ENCODE assay signal across 9 mouse cellular contexts in the genomic region with DNA sequence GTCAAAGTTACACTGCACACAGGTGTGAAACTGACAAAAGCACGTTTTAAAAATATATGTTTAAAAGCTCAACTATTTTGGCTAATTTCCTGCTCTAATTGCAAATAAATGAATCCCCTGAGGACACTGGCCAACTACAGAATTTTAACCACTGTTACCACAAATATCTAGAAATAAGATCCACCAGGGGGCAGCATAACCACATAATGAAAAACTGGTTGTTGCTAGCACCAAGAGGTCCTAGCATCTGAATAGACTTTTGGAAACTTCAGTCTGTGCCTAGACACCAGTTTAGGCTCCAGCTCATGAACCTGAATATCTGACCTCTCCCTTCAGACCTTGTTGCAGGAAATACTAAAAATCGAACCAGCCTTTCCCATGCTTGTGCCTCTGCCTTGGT. TPM values are rescaled to one million over a fixed set of nuclear protein-coding genes. Genes with fewer than 3 reads are reported as not detected.
DNase-seq lines count a peak whose midpoint lies in the region; ATAC-seq and TF ChIP-seq lines count a peak whose summit lies in the region.
"Had no signal": no experiment of that assay in that cellular context is flagged by ENCODE, and none has a peak within 500 bp of the region (broad histone marks: within the 10 kb centered on the region; RNA-seq: fewer than 3 reads in every experiment).

No protein-coding gene starts in this region.

- in situ Hi-C loops in ES-E14 (cut with MboI; ENCODE audit: low sequenced_read_pairs in 2 of 2, unreplicated experiment in 2 of 2): loop anchor here in 1 of 2 experiments (10.0 to 25.0 kb wide), 2 partner anchors 230 to 1302 kb away; no protein-coding TSS in a partner anchor

- H3K27ac ChIP-seq in ES-E14 (ENCODE audit: insufficient read depth, low read depth, low read length, poor library complexity, severe bottlenecking): no peak overlapping the region
- H3K27ac ChIP-seq: macrophage had no signal

- no peaks in the 10 kb centered on the region for H3K36me3 ChIP-seq in ES-E14 (ENCODE audit: control insufficient read depth, insufficient read depth, low read length, poor library complexity, severe bottlenecking)

- H3K4me1 ChIP-seq in ES-E14 (ENCODE audit: control insufficient read depth in 2 of 2, insufficient read depth in 2 of 2, low read length in 2 of 2, poor library complexity in 1 of 2): no peaks in the 10 kb centered on the region

- DNase-seq in adrenal gland, postnatal 10 days: peak; percentile 65
- DNase-seq in adrenal gland, adult 8-10 months: no peak
- peak; percentile 64 for DNase-seq in layer of hippocampus, adult 11-12 months (ENCODE audit: low spot score)
- no peak for DNase-seq in layer of hippocampus, postnatal 36 days
- peak; percentile 60 for DNase-seq in ES-E14 (ENCODE audit: low read depth, low spot score)
- peak; percentile 71 for DNase-seq in forelimb bud, embryonic 11.5 days (ENCODE audit: low read depth, low spot score)

- H3K9ac ChIP-seq in ES-E14 (ENCODE audit: insufficient read depth, low read depth, low read length, poor library complexity, severe bottlenecking): peak overlapping the region; percentile 27; the same call in 1 of the 2 replicates

- peak overlapping the region; percentile 46 to 69; a peak in 3 of 4 replicates for H3K4me3 ChIP-seq in ES-E14 (ENCODE audit: insufficient read depth in 1 of 2, low read depth in 1 of 2, low read length in 2 of 2, poor library complexity in 1 of 2, severe bottlenecking in 1 of 2)

- ATAC-seq in megakaryocyte progenitor cell, adult 5-6 weeks (replicated peaks; ENCODE audit: poor library complexity): peak; percentile 60
- no peak for ATAC-seq in inflammation-experienced regulatory T-cells, adult 6 months

- H3K9me3 ChIP-seq in ES-E14 (ENCODE audit: control insufficient read depth, insufficient read depth, low read depth, low read length): no peaks in the 10 kb centered on the region

TF ChIP-seq in ES-E14, 5 proteins besides CTCF, POLR2A, EP300 and RAD21:
- TF ChIP-seq ZNF384 (IDR thresholded peaks at IDR 0.05; ENCODE audit: low read depth, low read length) (no peak), CHD2 (IDR thresholded peaks at IDR 0.05; ENCODE audit: low read depth, low read length) (no peak), HCFC1 (IDR thresholded peaks at IDR 0.05; ENCODE audit: borderline replicate concordance, insufficient read depth, low read length) (no peak), ZC3H11A (IDR thresholded peaks at IDR 0.05; ENCODE audit: borderline replicate concordance, low read depth, low read length) (0 out of 2 replicates have a peak, but pooled peaks have one; percentile 15), MAFK (IDR thresholded peaks at IDR 0.05; ENCODE audit: insufficient read depth, low read depth, low read length) (no peak)

RNA-seq across cellular contexts. Expression of a gene that starts 23.2 kb away (rescaled TPM):
- total RNA-seq in adrenal gland, postnatal 10 days (2021): 1 to 10 TPM; 2.3 to 3.0 TPM
- 1 to 10 TPM; 1.0 to 7.3 (median 2.4) TPM for total RNA-seq in adrenal gland, adult 8-10 months (2022)
- total RNA-seq in layer of hippocampus, postnatal 36 days (2021): under 1 TPM; 0.46 to 0.65 TPM
- 0.37 and 0.58 TPM in 2 replicates for total RNA-seq in ES-E14 (2012; rRNA removed)
- total RNA-seq in megakaryocyte progenitor cell, adult 5-6 weeks (2015): not detected in 2 replicates
- not detected in 2 replicates for total RNA-seq in megakaryocyte progenitor cell, adult 5-6 weeks (2017)
- not detected for polyA plus RNA-seq in inflammation-experienced regulatory T-cells, adult 6 months (2017; shearing (Covaris generic))
- polyA plus RNA-seq: macrophage had no signal

Comparison
In these comparisons a context has a peak if more than half of its experiments do, and no peak if none do; other contexts are left out.
1. DNase-seq: peak in adrenal gland, postnatal 10 days (single experiment), layer of hippocampus, adult 11-12 months (single experiment), ES-E14 (single experiment) and forelimb bud, embryonic 11.5 days (single experiment); none in adrenal gland, adult 8-10 months (single experiment) and layer of hippocampus, postnatal 36 days (0 of 2).